Mouse (Mus musculus): ENCODE results near the gene Khnyn. TPM values are rescaled to one million over a fixed set of nuclear protein-coding genes. Genes with fewer than 3 reads are reported as not detected.

The Khnyn gene
- polyA plus RNA-seq, 1 experiment from 2014 or later: 22.7 TPM

DNA sequence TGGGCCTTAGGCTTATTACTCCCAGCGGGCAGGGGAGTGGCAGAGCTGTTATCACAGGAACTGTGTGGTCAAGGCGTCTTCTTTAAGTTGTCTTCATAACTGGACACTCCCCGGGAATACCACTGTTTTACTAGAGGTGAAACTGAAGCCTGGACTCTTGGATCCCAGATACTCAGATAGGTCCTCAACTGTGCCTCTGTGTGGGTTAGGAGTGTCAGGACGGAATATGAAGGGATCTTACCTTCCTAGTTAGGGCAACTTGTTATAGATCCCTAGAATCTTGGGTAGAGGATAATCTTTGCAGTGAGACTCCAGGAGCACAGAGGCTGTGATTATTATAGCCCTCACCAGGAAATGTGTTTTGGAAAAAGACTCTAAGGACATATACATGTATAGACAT, 59.8 kb downstream of the Khnyn start, which contains the start of gene Cma1:
Cma1 (minus strand) TSS at position 101 of the 400 bp plus-strand sequence.
- Histone ChIP-seq H3K4me3 (no peak within 1 kb of the TSS), H3K4me1 (no peaks in the 10 kb centered on the region), H3K27ac (no peak within 1 kb of the TSS), H3K9me3 (no peaks in the 10 kb centered on the region), H3K27me3 (ENCODE audit: poor library complexity, severe bottlenecking) (no peaks in the 10 kb centered on the region), H3K36me3 (replicated peaks) (no peaks in the 10 kb centered on the region)
- WGBS: 87% methylated on average over 4 of the region's 4 CpGs
- no peak for DNase-seq (ENCODE audit: extremely low spot score, low spot score)

DNA sequence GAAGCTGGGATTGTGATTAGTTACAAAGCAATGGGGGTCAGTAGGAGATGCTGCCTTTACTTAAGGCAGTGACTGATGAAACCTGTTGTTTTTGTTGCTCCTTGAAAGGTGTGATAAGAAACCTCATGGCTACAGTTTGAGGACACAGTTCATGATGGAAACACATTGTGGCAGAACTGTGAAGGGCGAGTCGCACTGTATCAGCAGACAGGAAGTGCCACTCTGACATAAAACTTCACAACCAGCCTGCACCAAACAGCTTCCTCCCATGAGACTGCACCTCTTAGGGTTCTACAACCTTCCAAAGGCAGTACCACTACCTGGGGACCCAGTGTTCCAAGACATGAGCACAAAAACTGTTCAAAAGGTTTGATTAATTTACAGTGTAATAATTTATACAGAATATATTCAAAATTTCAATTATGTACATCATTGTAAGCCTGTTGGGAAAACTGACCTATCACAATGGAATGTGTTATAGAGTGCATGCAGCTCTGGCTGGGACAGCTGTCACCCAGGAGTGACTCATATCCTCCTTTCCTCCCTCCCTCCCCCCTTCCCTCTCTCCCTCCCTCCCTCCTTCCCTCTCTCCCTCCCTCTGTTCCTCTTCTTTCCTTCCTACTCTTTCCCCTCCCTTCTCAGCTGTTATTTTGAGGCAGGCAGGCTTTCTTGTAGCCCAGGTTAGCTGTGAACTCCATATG, 61.7 kb downstream of the Khnyn start:
- no peak overlapping the region for H3K4me3 ChIP-seq
- no peak for DNase-seq (ENCODE audit: extremely low spot score, low spot score)
- H3K9me3 ChIP-seq: no peaks in the 10 kb centered on the region
- no peaks in the 10 kb centered on the region for H3K27me3 ChIP-seq (ENCODE audit: poor library complexity, severe bottlenecking)
- H3K4me1 ChIP-seq: no peaks in the 10 kb centered on the region
- 91% methylated on average over 2 of the region's 2 CpGs for WGBS
- no peaks in the 10 kb centered on the region for H3K36me3 ChIP-seq (replicated peaks)
- H3K27ac ChIP-seq: no peak overlapping the region

Other genes with a start within 250 kb of the Khnyn start
- gene Ipo4, start 249.0 kb upstream of the Khnyn start, polyA plus RNA-seq (2016; fragmentation: Nextera tagmentation; extraction: Ambion mirVana): 110 and 123 TPM in 2 replicates
- 0.98 and 1.00 TPM in 2 replicates for gene Gm49378, start 247.1 kb upstream of the Khnyn start, polyA plus RNA-seq (2016; fragmentation: Nextera tagmentation; extraction: Ambion mirVana)
- gene Tm9sf1, start 241.1 kb upstream of the Khnyn start, polyA plus RNA-seq (2016; fragmentation: Nextera tagmentation; extraction: Ambion mirVana): 78.3 and 78.7 TPM in 2 replicates
- gene Tssk4, start 234.8 kb upstream of the Khnyn start, polyA plus RNA-seq (2016; fragmentation: Nextera tagmentation; extraction: Ambion mirVana): 0.58 and 1.1 TPM in 2 replicates
- gene Mdp1, start 224.4 kb upstream of the Khnyn start, polyA plus RNA-seq (2016; fragmentation: Nextera tagmentation; extraction: Ambion mirVana): 62.4 and 63.7 TPM in 2 replicates
- 59.9 and 62.4 TPM in 2 replicates for gene Gmpr2, start 213.0 kb upstream of the Khnyn start, polyA plus RNA-seq (2016; fragmentation: Nextera tagmentation; extraction: Ambion mirVana)
- gene Nedd8, start 212.8 kb upstream of the Khnyn start, polyA plus RNA-seq (2016; fragmentation: Nextera tagmentation; extraction: Ambion mirVana): 664 and 665 TPM in 2 replicates
- 78.8 and 79.7 TPM in 2 replicates for gene Tinf2, start 203.1 kb upstream of the Khnyn start, polyA plus RNA-seq (2016; fragmentation: Nextera tagmentation; extraction: Ambion mirVana)
- 0.26 and 0.44 TPM in 2 replicates for gene Tgm1, start 171.0 kb upstream of the Khnyn start, polyA plus RNA-seq (2016; fragmentation: Nextera tagmentation; extraction: Ambion mirVana)
- 30.2 and 31.5 TPM in 2 replicates for gene Rabggta, start 162.7 kb upstream of the Khnyn start, polyA plus RNA-seq (2016; fragmentation: Nextera tagmentation; extraction: Ambion mirVana)
- 59.1 and 62.5 TPM in 2 replicates for gene Dhrs1, start 139.3 kb upstream of the Khnyn start, polyA plus RNA-seq (2016; fragmentation: Nextera tagmentation; extraction: Ambion mirVana)
- 63.0 and 68.4 TPM in 2 replicates for gene Nop9, start 139.3 kb upstream of the Khnyn start, polyA plus RNA-seq (2016; fragmentation: Nextera tagmentation; extraction: Ambion mirVana)
- gene Cideb, start 126.5 kb upstream of the Khnyn start, polyA plus RNA-seq (2016; fragmentation: Nextera tagmentation; extraction: Ambion mirVana): 0.33 TPM in 1 of 2 replicates, not detected in the other
- gene Ltb4r2, start 123.5 kb upstream of the Khnyn start, polyA plus RNA-seq (2016; fragmentation: Nextera tagmentation; extraction: Ambion mirVana): 0.19 and 0.28 TPM in 2 replicates
- gene Ltb4r1, start 119.0 kb upstream of the Khnyn start, polyA plus RNA-seq (2016; fragmentation: Nextera tagmentation; extraction: Ambion mirVana): 0.26 TPM in 2 replicates
- gene Adcy4, start 100.9 kb upstream of the Khnyn start, polyA plus RNA-seq (2016; fragmentation: Nextera tagmentation; extraction: Ambion mirVana): 4.6 and 5.4 TPM in 2 replicates
- gene Ripk3, start 96.1 kb upstream of the Khnyn start, polyA plus RNA-seq (2016; fragmentation: Nextera tagmentation; extraction: Ambion mirVana): 8.0 and 10.2 TPM in 2 replicates
- 37.9 and 39.1 TPM in 2 replicates for gene Nfatc4, start 61.8 kb upstream of the Khnyn start, polyA plus RNA-seq (2016; fragmentation: Nextera tagmentation; extraction: Ambion mirVana)
- gene Nynrin, start 30.9 kb upstream of the Khnyn start, polyA plus RNA-seq (2016; fragmentation: Nextera tagmentation; extraction: Ambion mirVana): 24.5 and 25.8 TPM in 2 replicates
- 0.10 and 0.12 TPM in 2 replicates for gene Cbln3, start 555 bp upstream of the Khnyn start, polyA plus RNA-seq (2016; fragmentation: Nextera tagmentation; extraction: Ambion mirVana)
- gene Sdr39u1, start 15.3 kb downstream of the Khnyn start, polyA plus RNA-seq (2016; fragmentation: Nextera tagmentation; extraction: Ambion mirVana): 41.9 and 48.9 TPM in 2 replicates
- gene Cma1, start 59.7 kb downstream of the Khnyn start, polyA plus RNA-seq (2016; fragmentation: Nextera tagmentation; extraction: Ambion mirVana): not detected in 2 replicates
- gene Cma2, start 66.0 kb downstream of the Khnyn start, polyA plus RNA-seq (2016; fragmentation: Nextera tagmentation; extraction: Ambion mirVana): not detected in 2 replicates
- not detected in 2 replicates for gene Mcpt1, start 133.0 kb downstream of the Khnyn start, polyA plus RNA-seq (2016; fragmentation: Nextera tagmentation; extraction: Ambion mirVana)
- not detected in 2 replicates for gene Mcpt9, start 145.5 kb downstream of the Khnyn start, polyA plus RNA-seq (2016; fragmentation: Nextera tagmentation; extraction: Ambion mirVana)
- gene Mcpt2, start 157.1 kb downstream of the Khnyn start, polyA plus RNA-seq (2016; fragmentation: Nextera tagmentation; extraction: Ambion mirVana): not detected in 2 replicates
- gene Mcpt4, start 177.4 kb downstream of the Khnyn start, polyA plus RNA-seq (2016; fragmentation: Nextera tagmentation; extraction: Ambion mirVana): not detected in 2 replicates
- not detected in 2 replicates for gene Mcpt8, start 200.3 kb downstream of the Khnyn start, polyA plus RNA-seq (2016; fragmentation: Nextera tagmentation; extraction: Ambion mirVana)
- 0.29 TPM in 1 of 2 replicates, not detected in the other for gene Ctsg, start 217.6 kb downstream of the Khnyn start, polyA plus RNA-seq (2016; fragmentation: Nextera tagmentation; extraction: Ambion mirVana)
- gene Gzme, start 235.7 kb downstream of the Khnyn start, polyA plus RNA-seq (2016; fragmentation: Nextera tagmentation; extraction: Ambion mirVana): not detected in 2 replicates
- not detected in 2 replicates for gene Gzmd, start 247.7 kb downstream of the Khnyn start, polyA plus RNA-seq (2016; fragmentation: Nextera tagmentation; extraction: Ambion mirVana)